Mouse (Mus musculus): ENCODE results near the gene Col5a1. TPM values are rescaled to one million over a fixed set of nuclear protein-coding genes. Genes with fewer than 3 reads are reported as not detected.
A peak's percentile ranks its signal among the peaks of the same experiment; 100 is the strongest.

Col5a1 gene
- polyA plus RNA-seq, 1 experiment from 2014 or later: 259 TPM

DNA sequence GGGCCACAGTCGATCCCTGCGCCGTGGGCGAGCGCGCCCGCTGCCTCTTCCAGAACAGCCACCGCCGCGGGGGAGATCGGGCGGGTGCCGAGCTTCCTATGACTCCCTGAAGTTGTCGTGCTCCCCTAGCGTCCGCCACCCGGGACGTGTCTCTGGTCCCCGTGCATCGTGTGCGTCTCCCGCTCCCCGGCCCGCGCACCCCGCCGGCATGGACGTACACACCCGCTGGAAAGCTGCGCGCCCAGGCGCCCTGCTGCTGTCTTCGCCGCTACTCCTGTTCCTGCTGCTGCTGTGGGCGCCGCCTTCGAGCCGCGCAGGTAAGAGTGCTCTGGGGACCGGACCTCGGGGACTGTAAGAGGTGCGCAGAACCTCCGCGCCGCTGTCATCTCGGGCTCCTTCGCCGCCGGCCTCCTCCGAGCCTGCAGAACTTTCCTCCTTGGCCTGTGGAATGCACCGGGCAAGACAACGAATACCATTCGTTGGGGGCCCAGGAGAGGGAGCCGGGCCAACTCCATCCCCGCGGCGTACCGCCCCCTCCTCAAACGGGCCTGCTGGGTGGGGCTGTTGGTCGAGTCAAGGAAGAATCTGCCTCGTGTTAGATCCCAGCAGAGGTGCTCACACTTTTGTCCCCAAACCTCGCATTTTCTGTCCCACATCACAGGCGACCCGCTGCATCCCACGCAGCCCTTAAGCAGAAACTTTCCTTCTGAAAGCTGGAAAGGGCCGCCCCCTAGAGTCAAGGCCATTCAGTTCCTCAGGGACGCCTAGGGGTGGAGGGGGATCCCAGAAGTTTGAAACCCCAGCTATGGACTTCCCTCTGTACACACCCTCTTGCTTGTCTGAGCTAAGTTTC is 609 bp downstream of the Col5a1 start:
- no peak for ATAC-seq (ENCODE audit: insufficient number of reproducible peaks, low FRiP score, low TSS enrichment, low read depth)
- no peaks in the 10 kb centered on the region for H3K9me3 ChIP-seq
- H3K27ac ChIP-seq: peak overlapping the region; percentile 98
- H3K4me2 ChIP-seq: peak overlapping the region; percentile 80
- peak overlapping the region; percentile 72 for H3K4me3 ChIP-seq
- H3K27me3 ChIP-seq: no peaks in the 10 kb centered on the region
- H3K4me1 ChIP-seq: peaks cover 70% of the 10 kb centered on the region
- peak overlapping the region; percentile 94 for H3K9ac ChIP-seq
- H3K36me3 ChIP-seq: peaks cover 9% of the 10 kb centered on the region
- WGBS: under 1% methylated on average over 64 of the region's 67 CpGs

DNA sequence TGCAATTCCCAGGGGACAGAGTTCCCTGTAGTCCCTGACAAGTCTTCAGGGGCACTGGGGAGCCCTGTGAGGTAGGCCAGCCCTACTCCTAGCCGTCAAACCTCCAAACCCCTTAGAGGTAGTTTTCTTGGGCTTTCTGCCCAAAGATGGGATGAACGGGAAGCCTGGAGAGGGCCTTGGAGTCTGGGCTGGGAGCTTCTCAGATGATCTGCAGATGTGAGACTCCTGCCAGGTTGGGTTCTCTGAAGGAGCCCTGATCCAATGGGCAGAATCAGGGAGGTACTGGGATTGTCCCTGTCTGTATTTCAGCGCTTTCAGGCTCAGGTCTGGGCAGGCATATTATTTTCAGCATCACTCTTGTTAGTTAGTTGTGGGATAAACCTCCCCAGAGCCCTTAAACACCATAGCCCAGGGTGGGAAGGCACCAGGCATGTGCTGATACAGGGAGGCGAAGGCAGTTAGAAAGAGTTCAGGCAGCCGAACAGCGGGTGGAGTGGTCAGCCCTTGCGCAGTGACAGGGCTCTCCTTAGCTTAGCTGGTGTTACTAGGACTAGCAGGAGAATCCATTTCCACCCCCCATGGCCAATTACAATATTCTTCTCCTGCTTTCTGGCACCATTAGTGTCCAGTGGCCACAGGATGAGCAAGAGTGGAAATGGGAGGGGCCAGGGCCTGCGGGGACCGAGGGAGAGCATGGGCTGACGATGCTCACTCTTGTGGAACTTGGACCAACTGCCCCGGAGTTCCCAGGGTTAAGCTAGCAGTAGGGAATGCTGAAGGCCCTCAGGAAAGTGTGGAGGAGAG is 1.4 kb downstream of the Col5a1 start:
- H3K9me3 ChIP-seq: no peaks in the 10 kb centered on the region
- 16% methylated on average over 11 of the region's 11 CpGs for WGBS
- H3K27me3 ChIP-seq: no peaks in the 10 kb centered on the region
- peaks cover 10% of the 10 kb centered on the region for H3K36me3 ChIP-seq
- H3K27ac ChIP-seq: peak overlapping the region; percentile 98
- peak overlapping the region; percentile 72 for H3K4me3 ChIP-seq
- ATAC-seq (ENCODE audit: insufficient number of reproducible peaks, low FRiP score, low TSS enrichment, low read depth): no peak
- H3K9ac ChIP-seq: peak overlapping the region; percentile 94
- H3K4me1 ChIP-seq: peaks cover 76% of the 10 kb centered on the region
- peak overlapping the region; percentile 80 for H3K4me2 ChIP-seq

- Histone ChIP-seq H3K4me3 (peak overlapping the region; percentile 72), H3K9me3 (no peaks in the 10 kb centered on the region), H3K4me2 (peak overlapping the region; percentile 80), H3K27ac (peak overlapping the region; percentile 98), H3K36me3 (peaks cover 15% of the 10 kb centered on the region), H3K27me3 (no peaks in the 10 kb centered on the region), H3K9ac (peak overlapping the region; percentile 94), H3K4me1 (peaks cover 75% of the 10 kb centered on the region)
- 9% methylated on average over 10 of the region's 10 CpGs for WGBS
- peak; percentile 8; the same call in 1 of the 2 replicates for ATAC-seq (ENCODE audit: insufficient number of reproducible peaks, low FRiP score, low TSS enrichment, low read depth)
These were observed 2.6 kb downstream of the Col5a1 start for GRCm38 (mm10) chr2:27888603-27889545.

DNA sequence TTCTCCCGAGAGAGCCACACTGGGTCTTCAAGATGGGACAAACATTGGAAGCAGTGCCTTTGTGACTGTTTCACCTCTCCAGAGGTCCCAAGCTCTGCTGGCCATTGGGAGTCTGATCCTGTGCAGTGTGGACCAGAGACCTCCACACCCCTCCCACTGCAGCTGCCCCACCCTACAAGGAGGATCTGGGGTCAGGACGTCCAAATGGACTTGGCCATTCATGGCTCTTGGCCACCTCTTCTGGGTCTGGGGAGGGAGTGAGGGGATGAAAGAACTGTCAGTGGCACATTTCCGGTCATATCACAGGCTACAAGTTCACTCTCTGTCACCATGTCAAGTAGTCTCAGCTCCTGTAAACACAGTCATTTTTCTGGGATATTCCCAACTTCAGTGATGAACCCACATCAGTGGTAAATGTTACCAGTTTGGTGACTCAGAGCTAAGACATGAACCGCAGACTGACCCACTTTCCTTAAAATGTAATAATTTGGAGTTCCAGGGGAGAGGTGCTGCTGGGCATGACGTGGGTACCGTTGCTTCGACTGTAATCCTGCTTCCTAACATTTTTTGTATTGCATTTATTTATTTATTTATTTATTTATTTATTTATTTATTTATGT is 5.8 kb downstream of the Col5a1 start:
- H3K4me1 ChIP-seq: peaks cover 88% of the 10 kb centered on the region
- 88% methylated on average over 7 of the region's 7 CpGs for WGBS

GRCm38 (mm10) chr2:27893015-27893414 is 6.8 kb downstream of the Col5a1 start:
- H3K9ac ChIP-seq: no peak overlapping the region
- H3K4me2 ChIP-seq: no peak overlapping the region
- no peak for ATAC-seq (ENCODE audit: insufficient number of reproducible peaks, low FRiP score, low TSS enrichment, low read depth)
- no peak overlapping the region for H3K27ac ChIP-seq
- no peaks in the 10 kb centered on the region for H3K27me3 ChIP-seq
- H3K4me3 ChIP-seq: no peak overlapping the region
- peaks cover 89% of the 10 kb centered on the region for H3K4me1 ChIP-seq
- WGBS: 91% methylated on average over 12 of the region's 12 CpGs
- H3K9me3 ChIP-seq: no peaks in the 10 kb centered on the region
- peaks cover 27% of the 10 kb centered on the region for H3K36me3 ChIP-seq

More for the DNA sequence above, 5.8 kb downstream of the Col5a1 start:
- H3K4me3 ChIP-seq: no peak overlapping the region
- H3K27me3 ChIP-seq: no peaks in the 10 kb centered on the region
- H3K4me2 ChIP-seq: no peak overlapping the region
- no peak overlapping the region for H3K9ac ChIP-seq
- ATAC-seq (ENCODE audit: insufficient number of reproducible peaks, low FRiP score, low TSS enrichment, low read depth): no peak
- no peaks in the 10 kb centered on the region for H3K9me3 ChIP-seq
- no peak overlapping the region for H3K27ac ChIP-seq
- H3K36me3 ChIP-seq: peaks cover 27% of the 10 kb centered on the region

DNA sequence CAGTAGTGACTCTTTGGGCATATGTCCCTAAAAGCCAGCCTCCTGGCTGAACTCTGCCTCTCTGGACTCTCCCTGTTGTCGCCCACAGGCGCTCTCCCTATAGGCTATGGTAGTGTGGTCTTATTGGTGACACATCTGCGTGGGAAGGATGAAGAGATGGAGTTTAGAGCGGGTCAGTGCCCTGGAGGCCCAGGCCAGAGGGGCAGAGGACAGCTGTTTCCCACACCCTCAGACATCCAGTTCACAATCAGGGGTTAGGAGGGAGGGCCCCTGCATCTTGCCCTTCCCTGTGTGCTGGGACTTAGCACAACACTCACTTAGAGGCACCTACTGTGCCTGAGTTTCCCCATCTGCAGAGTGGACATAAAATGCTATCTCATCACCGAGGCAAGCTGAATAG is 8.8 kb downstream of the Col5a1 start:
- no peak overlapping the region for H3K27ac ChIP-seq
- no peak for ATAC-seq (ENCODE audit: insufficient number of reproducible peaks, low FRiP score, low TSS enrichment, low read depth)

DNA sequence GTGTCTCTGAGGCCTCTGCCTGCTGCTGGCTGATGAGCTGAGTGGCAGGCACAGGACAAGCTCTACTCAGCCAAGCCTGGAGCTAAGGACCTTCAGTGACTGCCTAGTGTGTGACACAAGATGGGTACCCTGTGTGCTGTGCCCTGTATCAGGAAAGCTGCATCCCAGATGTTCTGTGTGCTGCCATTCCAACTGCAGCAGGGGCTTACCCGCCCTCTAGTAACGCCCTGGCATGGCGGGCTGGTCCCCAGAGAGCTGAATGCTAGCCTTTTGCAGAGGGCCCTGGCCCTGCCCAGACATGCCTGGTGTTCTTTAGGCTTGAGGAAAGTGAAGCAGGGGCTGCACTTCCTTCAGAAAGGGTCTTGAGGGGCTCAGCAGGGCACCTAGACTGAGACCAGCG is 9.4 kb downstream of the Col5a1 start:
- Histone ChIP-seq H3K4me3 (no peak overlapping the region), H3K9ac (no peak overlapping the region), H3K36me3 (peaks cover 27% of the 10 kb centered on the region), H3K27me3 (no peaks in the 10 kb centered on the region), H3K27ac (no peak overlapping the region), H3K4me1 (peaks cover 86% of the 10 kb centered on the region), H3K4me2 (no peak overlapping the region), H3K9me3 (no peaks in the 10 kb centered on the region)
- WGBS: 49% methylated on average over 4 of the region's 4 CpGs
- ATAC-seq (ENCODE audit: insufficient number of reproducible peaks, low FRiP score, low TSS enrichment, low read depth): no peak

More for the DNA sequence above, 8.8 kb downstream of the Col5a1 start:
- Histone ChIP-seq H3K9me3 (no peaks in the 10 kb centered on the region), H3K9ac (no peak overlapping the region), H3K36me3 (peaks cover 27% of the 10 kb centered on the region), H3K4me1 (peaks cover 86% of the 10 kb centered on the region), H3K4me3 (no peak overlapping the region), H3K27me3 (no peaks in the 10 kb centered on the region), H3K4me2 (no peak overlapping the region)
- WGBS: 78% methylated on average over 5 of the region's 5 CpGs

- H3K4me1 ChIP-seq: peaks cover 86% of the 10 kb centered on the region
- H3K9ac ChIP-seq: no peak overlapping the region
- WGBS: 36% methylated on average over 6 of the region's 6 CpGs
- no peak for ATAC-seq (ENCODE audit: insufficient number of reproducible peaks, low FRiP score, low TSS enrichment, low read depth)
- H3K4me3 ChIP-seq: no peak overlapping the region
- H3K36me3 ChIP-seq: peaks cover 17% of the 10 kb centered on the region
- H3K4me2 ChIP-seq: no peak overlapping the region
- no peaks in the 10 kb centered on the region for H3K27me3 ChIP-seq
- no peak overlapping the region for H3K27ac ChIP-seq
- H3K9me3 ChIP-seq: no peaks in the 10 kb centered on the region
These were observed 10.9 kb downstream of the Col5a1 start for GRCm38 (mm10) chr2:27897161-27897560.

- peaks cover 76% of the 10 kb centered on the region for H3K4me1 ChIP-seq
These were observed 13.7 kb downstream of the Col5a1 start for GRCm38 (mm10) chr2:27899894-27900293.

GRCm38 (mm10) chr2:27901076-27901475 is 14.9 kb downstream of the Col5a1 start:
- no peak overlapping the region for H3K9ac ChIP-seq
- H3K36me3 ChIP-seq: peaks cover 4% of the 10 kb centered on the region; the same call in 1 of the 2 replicates
- 18% methylated on average over 2 of the region's 2 CpGs for WGBS
- no peak overlapping the region; the same call in 1 of the 2 replicates for H3K4me2 ChIP-seq
- no peak for ATAC-seq (ENCODE audit: insufficient number of reproducible peaks, low FRiP score, low TSS enrichment, low read depth)
- H3K27ac ChIP-seq: peak overlapping the region; percentile 52
- no peaks in the 10 kb centered on the region for H3K27me3 ChIP-seq
- peaks cover 72% of the 10 kb centered on the region for H3K4me1 ChIP-seq
- no peak overlapping the region for H3K4me3 ChIP-seq
- H3K9me3 ChIP-seq: no peaks in the 10 kb centered on the region

More at GRCm38 (mm10) chr2:27899894-27900293, 13.7 kb downstream of the Col5a1 start:
- no peak overlapping the region for H3K9ac ChIP-seq
- no peak overlapping the region for H3K4me2 ChIP-seq
- no peaks in the 10 kb centered on the region for H3K27me3 ChIP-seq
- no peak for ATAC-seq (ENCODE audit: insufficient number of reproducible peaks, low FRiP score, low TSS enrichment, low read depth)
- no peaks in the 10 kb centered on the region for H3K9me3 ChIP-seq
- WGBS: 55% methylated on average over 3 of the region's 3 CpGs
- H3K36me3 ChIP-seq: peaks cover 10% of the 10 kb centered on the region
- H3K27ac ChIP-seq: peak overlapping the region; percentile 23; the same call in 1 of the 2 replicates
- no peak overlapping the region for H3K4me3 ChIP-seq

Measured in limb, embryonic 15.5 days (tissue).